Mouse (Mus musculus) neural tube, embryonic 13.5 days (tissue): ENCODE measurements around the gene Cacybp. TPM values are rescaled to one million over a fixed set of nuclear protein-coding genes. Genes with fewer than 3 reads are reported as not detected.

Experiments used
- polyA plus RNA-seq: library from polyadenylated mRNA; unstranded; fragments of >200 nt; fragmentation: Nextera tagmentation; extraction: Ambion mirVana; gene quantifications from 2 replicates; pipeline ENCODE4 v1.2.1, GENCODE M21; 2015

The Cacybp gene
- polyA plus RNA-seq, 1 experiment from 2014 or later = 273 TPM

Other genes starting within 250 kb of the Cacybp start
- gene 4930523C07Rik, start 168.5 kb downstream of the Cacybp start, polyA plus RNA-seq = 0.81 and 1.3 TPM in 2 replicates
- 0.04 and 0.11 TPM in 2 replicates for gene Tnn, start 59.3 kb downstream of the Cacybp start, polyA plus RNA-seq
- 162 and 176 TPM in 2 replicates for gene Mrps14, start 17.7 kb downstream of the Cacybp start, polyA plus RNA-seq